Mouse (Mus musculus): ENCODE data around the gene Lasp1.

DNA sequence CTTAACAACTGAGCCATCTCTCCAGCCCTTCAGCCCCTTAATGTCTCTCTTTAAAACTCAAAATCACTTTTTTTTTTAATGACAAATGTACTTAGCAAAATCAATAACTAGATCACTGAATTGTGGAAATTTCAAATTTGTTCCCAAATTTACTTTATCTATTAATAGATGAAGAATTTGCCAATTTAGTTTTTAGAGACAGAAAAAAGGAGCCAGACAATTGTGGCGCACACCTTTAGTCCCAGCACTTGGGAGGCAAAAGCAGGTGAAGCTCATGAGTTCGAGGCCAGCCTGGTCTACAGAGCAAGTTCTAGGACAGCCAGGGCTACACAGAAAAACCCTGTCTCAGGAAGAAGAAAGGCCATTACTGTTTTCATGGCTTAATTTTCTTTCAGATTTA is 52.8 kb downstream of the Lasp1 start:
- TF ChIP-seq CTCF (IDR thresholded peaks at IDR 0.05; ENCODE audit: low read depth) (no peak), EP300 (optimal IDR thresholded peaks at IDR 0.05) (no peak)

Measured in stomach, postnatal 0 days (tissue).